Mouse (Mus musculus): ENCODE results near the gene Mapk8ip1. TPM values are rescaled to one million over a fixed set of nuclear protein-coding genes. Genes with fewer than 3 reads are reported as not detected.

Mapk8ip1 gene
- polyA plus RNA-seq, 1 experiment from 2014 or later: 111 TPM

DNA sequence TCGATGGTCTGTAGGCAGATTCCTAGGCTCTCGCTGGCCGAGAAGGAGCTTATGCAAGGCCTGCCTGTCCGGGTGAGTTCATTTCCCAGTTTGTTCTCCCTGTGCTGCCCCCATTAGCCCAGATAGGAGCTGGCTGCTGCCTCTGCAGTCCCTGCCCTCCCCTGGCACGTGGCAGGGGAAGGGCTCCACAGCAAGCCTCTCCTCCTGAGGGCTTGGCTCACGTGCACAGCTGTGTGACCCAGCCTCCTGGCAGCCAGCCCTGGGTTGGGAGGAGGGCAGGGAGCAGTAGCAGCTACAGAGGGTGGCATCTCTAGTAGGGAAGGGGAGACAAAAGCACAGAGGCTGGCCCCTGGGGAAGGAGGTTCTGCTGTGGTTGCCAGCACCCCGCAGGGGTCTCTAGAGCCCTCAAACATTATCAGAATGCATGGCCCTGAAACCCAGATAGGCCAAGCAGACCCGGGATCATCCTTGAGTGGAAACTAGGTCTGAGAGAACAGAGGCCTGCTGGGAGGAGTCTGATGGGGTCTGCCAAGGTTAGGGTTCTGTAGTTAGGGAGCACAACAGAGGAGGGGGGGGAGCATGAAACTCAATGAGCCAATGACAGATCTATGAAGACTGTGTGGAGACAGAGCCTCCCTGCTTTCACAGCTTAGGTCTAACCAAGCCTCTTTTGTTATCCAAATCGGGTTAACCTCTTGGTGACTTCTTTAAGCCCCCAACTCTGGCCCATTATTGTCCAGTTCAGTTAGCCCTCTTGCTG is 22.8 kb upstream of the Mapk8ip1 start:
- H3K4me3 ChIP-seq (replicated peaks): no peak overlapping the region
- peaks cover 58% of the 10 kb centered on the region for H3K4me1 ChIP-seq (replicated peaks)
- 0 out of 2 replicates have a peak overlapping the region, but pooled peaks have one; percentile 24 for H3K9ac ChIP-seq (replicated peaks)
- H3K9me3 ChIP-seq: no peaks in the 10 kb centered on the region
- H3K27me3 ChIP-seq: no peaks in the 10 kb centered on the region
- no peak overlapping the region for H3K4me2 ChIP-seq (replicated peaks)
- H3K36me3 ChIP-seq: peaks cover 64% of the 10 kb centered on the region
- peak overlapping the region; percentile 83 for H3K27ac ChIP-seq
- 62% methylated on average over 9 of the region's 9 CpGs for WGBS
- peak; percentile 38; the same call in 1 of the 2 replicates for ATAC-seq

DNA sequence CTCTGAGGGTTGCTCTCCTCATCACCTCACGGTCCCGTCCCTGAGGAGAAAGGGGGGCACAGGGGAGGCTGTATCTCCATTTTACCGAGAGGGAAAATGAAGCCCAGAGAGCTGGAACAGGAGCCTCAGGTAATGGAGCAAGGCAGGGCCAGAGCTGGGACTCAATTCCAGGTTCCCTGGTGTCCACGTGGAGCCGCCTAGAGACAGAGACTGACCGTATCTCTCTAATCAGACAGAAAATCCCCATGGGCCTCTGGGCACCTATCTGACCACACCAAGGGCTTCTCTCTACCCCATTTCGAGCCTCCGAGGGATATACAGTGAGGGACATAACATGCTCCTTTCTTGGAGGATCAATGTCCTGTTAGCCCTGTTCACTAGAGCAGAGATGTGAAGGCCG is 22.1 kb upstream of the Mapk8ip1 start:
- no peak overlapping the region for H3K27ac ChIP-seq
- no peak overlapping the region for H3K9ac ChIP-seq (replicated peaks)
- no peaks in the 10 kb centered on the region for H3K9me3 ChIP-seq
- no peaks in the 10 kb centered on the region for H3K27me3 ChIP-seq
- peaks cover 72% of the 10 kb centered on the region for H3K36me3 ChIP-seq
- 92% methylated on average over 9 of the region's 9 CpGs for WGBS
- H3K4me2 ChIP-seq (replicated peaks): no peak overlapping the region
- ATAC-seq: no peak
- H3K4me1 ChIP-seq (replicated peaks): peaks cover 50% of the 10 kb centered on the region
- H3K4me3 ChIP-seq (replicated peaks): no peak overlapping the region

DNA sequence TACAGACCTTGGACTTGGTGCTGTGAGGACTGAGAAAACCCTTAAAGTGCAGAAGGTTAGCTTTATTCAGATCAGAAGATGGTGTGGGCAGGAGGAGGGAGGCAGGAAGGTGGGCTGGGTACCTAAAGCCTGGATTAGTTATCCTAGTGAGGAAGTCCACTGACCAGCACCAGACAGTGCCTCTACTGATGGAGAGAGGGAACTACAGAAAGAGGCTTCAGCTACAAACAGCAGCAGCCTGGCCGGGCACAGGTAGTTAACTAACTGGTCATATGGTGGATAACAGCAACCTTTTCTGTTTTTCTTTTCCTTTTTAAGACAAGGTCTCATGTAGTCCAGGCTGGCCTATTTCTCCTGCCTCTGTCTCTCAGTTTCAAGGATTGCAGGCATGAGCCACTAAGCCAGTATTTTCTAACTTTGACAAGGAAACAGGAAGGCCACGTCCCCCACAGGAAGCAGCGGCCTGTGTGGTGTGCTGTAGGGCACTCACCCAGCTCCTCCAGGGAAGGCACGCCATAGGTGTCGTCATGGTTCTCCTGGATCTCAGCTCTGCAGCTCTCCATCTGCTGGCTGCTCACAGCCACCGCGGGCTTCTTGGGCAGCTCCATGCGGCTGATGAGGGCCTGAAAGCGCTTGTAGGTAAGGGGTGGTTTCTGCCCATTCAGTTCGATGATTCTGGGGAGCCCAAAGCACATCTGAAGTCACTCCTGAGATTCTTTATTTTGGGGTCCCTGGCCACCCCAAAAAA is 21.5 kb upstream of the Mapk8ip1 start:
- no peak overlapping the region for H3K27ac ChIP-seq
- no peaks in the 10 kb centered on the region for H3K9me3 ChIP-seq
- H3K4me2 ChIP-seq (replicated peaks): no peak overlapping the region
- H3K4me3 ChIP-seq (replicated peaks): no peak overlapping the region
- peaks cover 77% of the 10 kb centered on the region for H3K36me3 ChIP-seq
- H3K4me1 ChIP-seq (replicated peaks): peaks cover 44% of the 10 kb centered on the region
- no peak overlapping the region for H3K9ac ChIP-seq (replicated peaks)
- WGBS: 76% methylated on average over 10 of the region's 10 CpGs
- ATAC-seq: no peak
- H3K27me3 ChIP-seq: no peaks in the 10 kb centered on the region

DNA sequence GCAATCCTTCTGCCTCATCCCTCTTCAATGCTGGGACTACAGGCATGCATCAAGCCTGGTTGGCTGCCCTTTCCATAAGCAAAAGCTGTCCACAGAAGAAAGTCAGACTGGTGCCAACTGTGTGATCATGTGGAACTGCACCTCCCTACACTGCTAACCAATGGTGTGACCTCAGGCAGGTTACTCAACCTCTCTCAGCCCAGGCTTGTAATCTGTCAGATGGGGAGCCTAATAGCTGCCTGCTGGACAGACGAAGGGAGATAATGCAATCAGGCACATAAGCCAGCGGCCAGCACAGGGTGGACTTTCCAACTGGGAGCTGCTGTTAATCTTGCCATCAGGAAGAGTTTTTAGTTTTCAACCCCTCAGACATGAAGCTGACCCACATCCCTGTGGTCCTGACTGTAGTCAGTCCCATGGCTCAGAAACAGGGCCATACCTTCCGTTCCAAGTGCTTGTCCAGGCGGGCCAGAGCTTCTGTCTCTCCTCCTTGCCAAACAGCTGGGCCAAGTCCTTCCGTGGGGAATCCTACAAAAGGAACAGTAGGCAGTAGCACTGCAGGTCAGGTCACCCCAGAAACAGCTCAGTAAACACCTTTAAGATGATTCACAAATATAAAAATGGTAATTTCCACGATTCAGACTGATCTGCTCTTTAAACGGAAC is 20.8 kb upstream of the Mapk8ip1 start:
- peaks cover 38% of the 10 kb centered on the region for H3K4me1 ChIP-seq (replicated peaks)
- H3K4me2 ChIP-seq (replicated peaks): no peak overlapping the region
- WGBS: 94% methylated on average over 7 of the region's 7 CpGs
- peaks cover 85% of the 10 kb centered on the region for H3K36me3 ChIP-seq
- H3K27ac ChIP-seq: no peak overlapping the region
- H3K4me3 ChIP-seq (replicated peaks): no peak overlapping the region
- no peaks in the 10 kb centered on the region for H3K9me3 ChIP-seq
- no peak overlapping the region for H3K9ac ChIP-seq (replicated peaks)
- H3K27me3 ChIP-seq: no peaks in the 10 kb centered on the region
- ATAC-seq: no peak

DNA sequence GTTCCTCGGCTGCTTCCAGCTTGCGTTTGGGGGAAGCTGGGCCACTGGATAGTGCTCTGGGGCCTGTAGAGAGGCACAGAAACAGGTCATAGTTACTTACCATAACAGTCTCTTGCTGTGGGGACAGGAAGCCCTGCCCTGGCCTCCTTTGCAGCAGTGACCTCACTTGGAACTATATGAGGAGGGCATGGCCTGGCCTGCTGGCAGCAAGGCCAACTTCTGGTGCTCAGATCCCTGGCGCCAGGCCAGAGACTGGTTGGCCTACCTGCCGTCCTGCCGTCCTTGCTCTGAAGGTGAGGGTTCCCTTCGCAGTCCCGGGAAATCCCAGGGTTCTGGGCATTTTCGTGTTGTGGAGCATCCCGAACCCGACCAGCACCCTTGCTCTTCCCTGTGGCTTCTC is 10.6 kb upstream of the Mapk8ip1 start:
- WGBS: 95% methylated on average over 10 of the region's 10 CpGs
- no peaks in the 10 kb centered on the region for H3K27me3 ChIP-seq

DNA sequence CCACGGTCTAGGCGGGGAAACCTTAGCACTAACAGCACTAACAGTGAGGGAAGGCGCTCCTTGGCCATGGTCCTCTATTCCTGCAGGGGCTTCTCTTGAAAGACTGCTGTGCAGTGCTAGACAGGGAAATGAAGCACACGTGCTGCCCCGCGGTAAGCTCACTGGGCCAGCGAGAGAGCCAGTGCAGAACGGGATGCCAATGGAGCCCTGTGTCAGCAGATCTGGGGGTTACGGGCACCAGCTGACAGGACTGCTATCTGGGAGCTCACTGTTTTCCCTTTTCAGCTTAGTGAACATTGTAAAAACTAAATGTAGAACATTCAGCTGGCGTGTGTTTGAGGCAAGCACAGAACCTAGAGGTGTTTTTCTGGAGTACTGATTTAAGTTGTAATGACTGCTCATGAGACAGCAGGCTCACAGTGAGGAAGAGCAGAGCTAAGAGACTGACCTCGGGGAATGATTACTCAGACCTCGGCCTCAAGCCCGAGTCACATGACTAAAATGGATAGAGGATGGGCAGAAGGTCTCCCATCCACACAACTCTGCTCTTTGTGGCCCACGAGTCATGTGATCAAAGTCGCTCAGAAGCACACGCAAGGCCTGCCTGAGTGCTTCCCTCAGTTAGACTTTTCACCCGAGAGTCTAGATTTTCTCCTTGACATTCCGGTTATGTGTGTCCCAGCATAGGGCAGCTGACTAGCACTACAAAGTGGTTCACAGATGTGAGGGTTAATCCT is 7.4 kb upstream of the Mapk8ip1 start:
- no peak for ATAC-seq
- H3K27ac ChIP-seq: no peak overlapping the region
- H3K36me3 ChIP-seq: peaks cover 97% of the 10 kb centered on the region
- 92% methylated on average over 18 of the region's 18 CpGs for WGBS
- H3K27me3 ChIP-seq: no peaks in the 10 kb centered on the region
- no peak overlapping the region for H3K9ac ChIP-seq (replicated peaks)
- no peak overlapping the region for H3K4me2 ChIP-seq (replicated peaks)
- H3K4me1 ChIP-seq (replicated peaks): peaks cover 10% of the 10 kb centered on the region
- H3K4me3 ChIP-seq (replicated peaks): no peak overlapping the region
- H3K9me3 ChIP-seq: no peaks in the 10 kb centered on the region

More for the DNA sequence above, 10.6 kb upstream of the Mapk8ip1 start:
- H3K27ac ChIP-seq: no peak overlapping the region
- H3K4me2 ChIP-seq (replicated peaks): no peak overlapping the region
- ATAC-seq: no peak
- no peak overlapping the region for H3K4me3 ChIP-seq (replicated peaks)
- H3K4me1 ChIP-seq (replicated peaks): no peaks in the 10 kb centered on the region
- H3K36me3 ChIP-seq: peaks cover 97% of the 10 kb centered on the region
- H3K9ac ChIP-seq (replicated peaks): no peak overlapping the region
- H3K9me3 ChIP-seq: no peaks in the 10 kb centered on the region

DNA sequence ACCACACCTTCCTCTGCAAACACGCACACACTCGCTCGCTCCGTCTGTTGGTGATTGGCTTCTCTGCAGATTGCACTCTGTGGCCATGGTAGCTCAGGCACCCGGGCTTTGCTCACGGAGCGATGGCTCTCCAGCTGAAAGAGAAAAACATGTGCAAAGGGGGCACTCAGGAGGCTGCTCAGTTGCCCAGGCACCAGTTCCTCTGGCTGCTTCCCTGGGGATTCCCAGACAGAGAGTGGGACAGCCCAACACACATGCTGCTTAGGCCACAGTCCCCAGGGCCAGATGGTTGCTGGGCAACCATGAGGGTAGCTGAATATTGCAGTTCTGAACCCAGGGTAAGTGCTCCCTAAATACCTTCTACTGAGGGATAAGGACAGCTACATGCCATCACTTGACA is 4.6 kb upstream of the Mapk8ip1 start:
- H3K27ac ChIP-seq: peak overlapping the region; percentile 26
- no peaks in the 10 kb centered on the region for H3K27me3 ChIP-seq
- H3K9me3 ChIP-seq: no peaks in the 10 kb centered on the region
- 80% methylated on average over 7 of the region's 7 CpGs for WGBS
- no peak overlapping the region for H3K9ac ChIP-seq (replicated peaks)
- no peak overlapping the region for H3K4me3 ChIP-seq (replicated peaks)
- no peak overlapping the region for H3K4me2 ChIP-seq (replicated peaks)
- H3K4me1 ChIP-seq (replicated peaks): peaks cover 21% of the 10 kb centered on the region
- no peak for ATAC-seq
- peaks cover 74% of the 10 kb centered on the region for H3K36me3 ChIP-seq

DNA sequence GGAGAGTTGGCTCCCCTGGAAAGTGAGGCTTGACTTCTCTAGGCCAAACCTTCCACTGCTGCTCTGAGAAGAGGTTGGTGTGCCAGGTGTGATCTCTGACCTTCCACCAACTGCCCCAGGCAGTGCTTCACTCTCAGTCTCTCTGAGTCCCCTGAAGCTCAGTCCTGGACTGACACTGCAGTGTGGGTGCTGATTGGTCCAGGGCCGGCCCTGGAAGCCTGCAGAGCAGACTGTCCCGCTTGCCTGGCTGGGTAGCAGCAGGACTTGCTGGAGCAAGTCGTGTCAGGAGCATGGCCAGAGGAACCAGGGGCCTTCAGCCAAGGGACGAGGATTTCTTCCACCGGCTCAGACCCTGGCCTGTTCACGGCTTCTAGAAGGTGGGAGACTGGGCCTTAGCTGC is 3.7 kb upstream of the Mapk8ip1 start:
- ATAC-seq: no peak
- peaks cover 64% of the 10 kb centered on the region for H3K36me3 ChIP-seq
- no peaks in the 10 kb centered on the region for H3K9me3 ChIP-seq
- 91% methylated on average over 6 of the region's 6 CpGs for WGBS
- H3K27ac ChIP-seq: 0 out of 2 replicates have a peak overlapping the region, but pooled peaks have one; percentile 26
- no peaks in the 10 kb centered on the region for H3K27me3 ChIP-seq
- H3K4me2 ChIP-seq (replicated peaks): no peak overlapping the region
- peaks cover 29% of the 10 kb centered on the region for H3K4me1 ChIP-seq (replicated peaks)
- no peak overlapping the region for H3K4me3 ChIP-seq (replicated peaks)
- 0 out of 2 replicates have a peak overlapping the region, but pooled peaks have one; percentile 19 for H3K9ac ChIP-seq (replicated peaks)

DNA sequence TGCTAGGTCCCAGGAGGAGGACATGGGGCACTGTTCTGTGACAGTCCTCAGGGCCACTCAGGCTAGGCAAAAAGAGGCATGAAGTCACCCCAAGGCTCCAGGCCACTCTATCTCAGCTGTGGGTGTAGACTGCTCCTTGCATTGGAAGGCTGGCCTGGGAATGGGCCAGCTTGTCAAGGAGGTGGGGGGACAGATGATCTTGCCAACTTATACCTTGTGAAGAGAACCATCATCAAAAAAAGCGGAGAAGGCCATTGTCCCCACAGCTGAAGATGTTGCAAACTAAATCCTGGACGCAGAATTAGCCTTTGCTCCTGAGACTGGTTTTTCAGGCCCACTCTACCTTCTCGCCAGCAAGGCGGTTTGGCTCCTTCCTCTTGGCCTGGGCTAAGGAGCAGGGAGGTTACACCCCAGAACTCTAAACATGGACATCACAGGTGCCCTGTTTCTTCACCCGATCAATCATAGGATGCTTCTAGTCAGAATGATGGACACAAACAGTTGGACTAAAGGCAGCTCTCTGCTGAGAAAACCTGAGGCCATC is 2.8 kb upstream of the Mapk8ip1 start:
- Histone ChIP-seq H3K9ac (replicated peaks) (no peak overlapping the region), H3K36me3 (peaks cover 56% of the 10 kb centered on the region), H3K9me3 (no peaks in the 10 kb centered on the region), H3K27me3 (no peaks in the 10 kb centered on the region), H3K4me1 (replicated peaks) (peaks cover 38% of the 10 kb centered on the region), H3K4me2 (replicated peaks) (no peak overlapping the region), H3K27ac (no peak overlapping the region), H3K4me3 (replicated peaks) (no peak overlapping the region)
- no peak for ATAC-seq
- 93% methylated on average over 5 of the region's 5 CpGs for WGBS

DNA sequence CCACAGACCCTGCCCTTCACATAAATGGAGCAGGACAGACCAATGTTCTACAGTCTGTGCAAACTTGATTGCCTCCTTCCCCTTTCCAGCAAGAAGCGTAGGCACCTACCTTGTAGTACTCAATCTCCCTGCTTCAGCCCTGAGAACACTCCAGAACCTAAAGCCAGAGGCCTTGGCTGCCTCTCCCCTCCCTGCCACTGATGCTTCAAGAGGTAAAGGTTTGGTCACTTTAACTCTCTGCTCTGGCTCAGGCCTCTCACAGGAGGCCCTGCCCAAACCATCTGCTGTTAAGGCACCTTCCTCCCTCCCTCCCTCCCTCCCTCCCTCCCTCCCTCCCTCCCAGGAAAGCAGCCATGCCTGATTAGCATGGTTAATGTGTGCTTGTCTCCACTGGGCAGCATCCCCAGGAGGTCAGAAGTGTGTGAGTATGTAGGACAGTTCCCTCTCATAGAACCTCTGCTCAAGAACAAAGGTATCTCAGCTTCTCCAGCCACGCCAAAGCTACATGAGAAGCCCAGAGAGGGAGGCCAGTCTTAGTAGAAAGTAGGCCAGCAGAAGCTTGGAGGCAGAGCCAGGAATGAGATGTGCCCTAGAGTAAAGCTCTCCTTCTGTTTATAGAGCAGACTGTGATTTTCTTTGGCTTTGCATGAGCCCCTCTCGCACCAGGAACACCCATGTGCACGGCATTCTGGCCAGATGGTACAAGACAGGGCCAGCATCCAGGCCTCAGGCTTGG is 1.7 kb upstream of the Mapk8ip1 start:
- peak overlapping the region; percentile 53 for H3K27ac ChIP-seq
- no peak overlapping the region for H3K4me3 ChIP-seq (replicated peaks)
- H3K4me1 ChIP-seq (replicated peaks): peaks cover 48% of the 10 kb centered on the region
- no peak overlapping the region for H3K4me2 ChIP-seq (replicated peaks)
- ATAC-seq: no peak
- WGBS: 77% methylated on average over 4 of the region's 4 CpGs
- no peaks in the 10 kb centered on the region for H3K27me3 ChIP-seq
- H3K9ac ChIP-seq (replicated peaks): no peak overlapping the region
- peaks cover 45% of the 10 kb centered on the region for H3K36me3 ChIP-seq
- no peaks in the 10 kb centered on the region for H3K9me3 ChIP-seq

DNA sequence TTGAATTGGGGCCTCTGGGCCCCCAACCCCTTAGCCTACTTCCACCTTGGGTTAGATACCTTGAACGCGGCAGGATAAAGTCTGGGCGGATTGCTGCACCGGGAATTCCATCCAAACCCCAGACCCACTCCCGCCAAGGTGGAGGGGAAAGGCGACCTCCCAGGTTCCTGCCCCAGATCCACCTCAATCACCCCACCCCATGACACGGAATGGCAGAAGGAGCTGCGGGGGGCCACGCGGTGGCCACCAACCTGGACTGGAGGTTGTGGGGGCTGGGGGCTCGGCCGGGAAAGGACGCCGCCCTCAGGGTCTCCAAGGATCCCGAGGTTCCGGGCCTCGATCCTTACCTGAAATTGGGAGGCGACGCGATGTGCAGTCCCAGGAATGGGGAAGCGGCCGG is 381 bp downstream of the Mapk8ip1 start:
- peak overlapping the region; percentile 93 for H3K9ac ChIP-seq (replicated peaks)
- H3K36me3 ChIP-seq: peaks cover 26% of the 10 kb centered on the region
- peak overlapping the region; percentile 66 for H3K4me3 ChIP-seq (replicated peaks)
- WGBS: 1% methylated on average over 22 of the region's 22 CpGs
- no peaks in the 10 kb centered on the region for H3K9me3 ChIP-seq
- ATAC-seq: peak; percentile 9; the same call in 1 of the 2 replicates
- H3K4me2 ChIP-seq (replicated peaks): peak overlapping the region; percentile 77
- peak overlapping the region; percentile 63 for H3K27ac ChIP-seq
- peaks cover 56% of the 10 kb centered on the region for H3K4me1 ChIP-seq (replicated peaks)
- H3K27me3 ChIP-seq: no peaks in the 10 kb centered on the region
